Mouse (Mus musculus) CH12.LX (cell line): ENCODE measurements around the gene Sh3rf1. TPM values are rescaled to one million over a fixed set of nuclear protein-coding genes. Genes with fewer than 3 reads are reported as not detected.

Source experiments
- DNase-seq: peaks from one replicate; pipeline ENCODE4 v3.0.0-alpha.2; 2013; ENCODE audit errors: extremely low read depth
- H3K27ac ChIP-seq: 2 replicates; pipeline ENCODE4 v1.5.1; 2012; ENCODE audit warnings: low read depth, mild to moderate bottlenecking, control low read depth, moderate library complexity; ENCODE audit not compliant: insufficient read depth
- H3K27me3 ChIP-seq: replicated peaks from 2 replicates; pipeline ENCODE3; 2012; ENCODE audit warnings: inconsistent platforms
- H3K36me3 ChIP-seq, 2 experiments: replicated peaks in 1 of 2; 2 replicates each; pipeline versions ENCODE3 to v1.6.1; 2012; ENCODE audit warnings: inconsistent platforms in 1 of 2, low read length in 1 of 2, mild to moderate bottlenecking in 1 of 2, mixed read lengths in 1 of 2, moderate library complexity in 1 of 2; ENCODE audit not compliant: control insufficient read depth in 1 of 2, insufficient read depth in 1 of 2
- H3K4me1 ChIP-seq, 2 experiments: 2 replicates each; pipeline ENCODE4 v1.6.1; 2012; ENCODE audit warnings: inconsistent platforms in 1 of 2, moderate library complexity in 1 of 2; ENCODE audit not compliant: insufficient read depth in 2 of 2, control insufficient read depth in 1 of 2
- H3K4me2 ChIP-seq: 2 replicates; pipeline ENCODE4 v1.6.1; 2012; ENCODE audit warnings: low read depth, mild to moderate bottlenecking, control low read depth; ENCODE audit not compliant: poor library complexity, insufficient read depth, severe bottlenecking
- H3K4me3 ChIP-seq, 3 experiments: fragments of 150-350 bp in 1 of 3; sonication (generic) in 1 of 3; replicated peaks in 1 of 3; 2 replicates each; pipeline versions ENCODE3 to v1.5.1; 2011 to 2012; ENCODE audit warnings: low read depth in 2 of 3, low read length in 2 of 3, mild to moderate bottlenecking in 2 of 3, moderate library complexity in 2 of 3, control low read depth in 1 of 3, improper control_type of control experiment in 1 of 3, inconsistent platforms in 1 of 3, mixed read lengths in 1 of 3; ENCODE audit not compliant: poor library complexity in 1 of 3
- H3K79me2 ChIP-seq: replicated peaks from 2 replicates; pipeline ENCODE4 v1.6.1; 2012; ENCODE audit warnings: mild to moderate bottlenecking, moderate library complexity; ENCODE audit not compliant: control insufficient read depth, poor library complexity, insufficient read depth, severe bottlenecking; ENCODE audit errors: extremely low read depth
- H3K9ac ChIP-seq: 2 replicates; pipeline ENCODE4 v1.6.1; 2012; ENCODE audit warnings: low read depth, mild to moderate bottlenecking, control low read depth, moderate library complexity; ENCODE audit not compliant: insufficient read depth
- H3K9me3 ChIP-seq: replicated peaks from 2 replicates; pipeline ENCODE3; 2012; ENCODE audit warnings: low read length, inconsistent platforms, mixed read lengths
- BHLHE40 ChIP-seq: IDR thresholded peaks from 2 replicates; pipeline ENCODE4 v1.6.1; 2011; ENCODE audit warnings: mild to moderate bottlenecking, low read depth, low read length, improper control_type of control experiment
- CHD1 ChIP-seq: IDR thresholded peaks from 2 replicates; pipeline ENCODE4 v1.6.1; 2012; ENCODE audit warnings: low read depth, low read length, improper control_type of control experiment, inconsistent platforms
- CTCF ChIP-seq, 2 experiments: IDR thresholded peaks in 1 of 2; conservative IDR thresholded peaks in 1 of 2; 2 replicates each; pipeline ENCODE4 v1.5.1; 2011 to 2012; ENCODE audit warnings: low read depth in 2 of 2, low read length in 2 of 2, improper control_type of control experiment in 1 of 2, inconsistent platforms in 1 of 2, mild to moderate bottlenecking in 1 of 2, moderate library complexity in 1 of 2
- ELF1 ChIP-seq: IDR thresholded peaks from 2 replicates; pipeline ENCODE4 v1.6.1; 2014; ENCODE audit warnings: low read depth, mild to moderate bottlenecking, inconsistent platforms, low read length, improper control_type of control experiment
- EP300 ChIP-seq: IDR thresholded peaks from 2 replicates; pipeline ENCODE4 v1.6.1; 2011; ENCODE audit warnings: low read length, improper control_type of control experiment
- HCFC1 ChIP-seq: IDR thresholded peaks from 2 replicates; pipeline ENCODE4 v1.6.1; 2012; ENCODE audit warnings: low read depth, mild to moderate bottlenecking, inconsistent platforms, low read length, improper control_type of control experiment
- IRF4 ChIP-seq: IDR thresholded peaks from 2 replicates; pipeline ENCODE4 v1.6.1; 2014; ENCODE audit warnings: low read depth, mild to moderate bottlenecking, inconsistent platforms, low read length, improper control_type of control experiment
- KAT2A ChIP-seq: IDR thresholded peaks from 2 replicates; pipeline ENCODE4 v1.6.1; 2012; ENCODE audit warnings: low read length, improper control_type of control experiment, inconsistent platforms; ENCODE audit not compliant: insufficient replicate concordance
- MAFK ChIP-seq: IDR thresholded peaks from 2 replicates; pipeline ENCODE4 v1.6.1; 2011; ENCODE audit warnings: low read length, improper control_type of control experiment; ENCODE audit not compliant: insufficient replicate concordance
- MAX ChIP-seq: IDR thresholded peaks from 2 replicates; pipeline ENCODE4 v1.6.1; 2011; ENCODE audit warnings: low read length, improper control_type of control experiment
- MAZ ChIP-seq: IDR thresholded peaks from 2 replicates; pipeline ENCODE4 v1.6.1; 2012; ENCODE audit warnings: low read depth, mild to moderate bottlenecking, inconsistent platforms, low read length, improper control_type of control experiment, moderate library complexity
- MEF2A ChIP-seq: IDR thresholded peaks from 2 replicates; pipeline ENCODE4 v1.6.1; 2014; ENCODE audit warnings: low read depth, mild to moderate bottlenecking, inconsistent platforms, low read length, improper control_type of control experiment, borderline replicate concordance
- NELFE ChIP-seq: IDR thresholded peaks from 2 replicates; pipeline ENCODE4 v1.6.1; 2011; ENCODE audit warnings: low read depth, low read length, improper control_type of control experiment
- NRF1 ChIP-seq: IDR thresholded peaks from 2 replicates; pipeline ENCODE4 v1.6.1; 2014; ENCODE audit warnings: low read depth, mild to moderate bottlenecking, inconsistent platforms, low read length, improper control_type of control experiment, moderate library complexity
- POLR2A ChIP-seq: IDR thresholded peaks from 2 replicates; pipeline ENCODE4 v1.6.1; 2011; ENCODE audit warnings: low read depth, mild to moderate bottlenecking, improper control_type of control experiment, low read length
- POLR2AphosphoS2 ChIP-seq: IDR thresholded peaks from 2 replicates; pipeline ENCODE4 v1.6.1; 2011; ENCODE audit warnings: low read depth, low read length, improper control_type of control experiment
- RAD21 ChIP-seq: IDR thresholded peaks from 2 replicates; pipeline ENCODE4 v1.6.1; 2011; ENCODE audit warnings: low read depth, mild to moderate bottlenecking, low read length, improper control_type of control experiment, moderate library complexity
- SIN3A ChIP-seq: IDR thresholded peaks from 2 replicates; pipeline ENCODE4 v1.6.1; 2012; ENCODE audit warnings: low read length, improper control_type of control experiment, inconsistent platforms
- SMC3 ChIP-seq: IDR thresholded peaks from 2 replicates; pipeline ENCODE4 v1.6.1; 2011; ENCODE audit warnings: low read depth, low read length, improper control_type of control experiment
- UBTF ChIP-seq: IDR thresholded peaks from 2 replicates; pipeline ENCODE4 v1.6.1; 2012; ENCODE audit warnings: low read depth, mild to moderate bottlenecking, inconsistent platforms, low read length, improper control_type of control experiment, moderate library complexity
- USF1 ChIP-seq: IDR thresholded peaks from 2 replicates; pipeline ENCODE4 v1.6.1; 2014; ENCODE audit warnings: low read depth, mild to moderate bottlenecking, inconsistent platforms, low read length, improper control_type of control experiment
- USF2 ChIP-seq: conservative IDR thresholded peaks from 2 replicates; pipeline ENCODE4 v1.6.1; 2011; ENCODE audit warnings: low read depth, low read length, improper control_type of control experiment
- ZC3H11A ChIP-seq: IDR thresholded peaks from 2 replicates; pipeline ENCODE4 v1.6.1; 2012; ENCODE audit warnings: low read depth, mild to moderate bottlenecking, inconsistent platforms, low read length, improper control_type of control experiment
- ZKSCAN1 ChIP-seq: IDR thresholded peaks from 2 replicates; pipeline ENCODE4 v1.6.1; 2012; ENCODE audit warnings: low read depth, inconsistent platforms, low read length, improper control_type of control experiment, borderline replicate concordance
- ZMIZ1 ChIP-seq: IDR thresholded peaks from 2 replicates; pipeline ENCODE4 v1.6.1; 2012; ENCODE audit warnings: low read depth, mild to moderate bottlenecking, inconsistent platforms, low read length, improper control_type of control experiment
- ZNF384 ChIP-seq: IDR thresholded peaks from 2 replicates; pipeline ENCODE4 v1.6.1; 2012; ENCODE audit warnings: low read depth, low read length, improper control_type of control experiment, inconsistent platforms
- dilution Hi-C: fragments of 300-500 bp; cut with MboI; formaldehyde crosslinking; loops from 2 replicates; pipeline ENCODE4 v1.14.3; 2020; ENCODE audit warnings: low sequenced_read_pairs; ENCODE audit not compliant: extremely low pct_unique_long_range_greater_than_20kb, extremely low pct_ligation_motif_present
- in situ Hi-C: fragments of 300-500 bp; cut with MboI; formaldehyde crosslinking; loops from 3 replicates; pipeline ENCODE4 v1.14.3; 2019; ENCODE audit warnings: low sequenced_read_pairs, low pct_ligation_motif_present, low pct_unique_long_range_greater_than_20kb, mixed read lengths
- polyA plus RNA-seq: library from polyadenylated mRNA; unstranded; fragments of >175 nt; gene quantifications from 2 replicates; pipeline ENCODE4 v1.2.1, GENCODE M21; 2012; ENCODE audit warnings: low read depth; ENCODE audit not compliant: insufficient read length
- total RNA-seq, 2 experiments: library from RNA; depleted of rRNA; stranded (reverse); fragments of 300-350 nt in 1 of 2; fragments of >200 nt in 1 of 2; gene quantifications; 2 replicates each; pipeline ENCODE4 v1.2.3; 2012 to 2014

Sh3rf1 gene
- total and polyA plus RNA-seq, 3 experiments, result 6.0 to 16.8 (median 10.6) TPM

- Histone ChIP-seq H3K4me3 (no peak overlapping the region), H3K9me3 (peaks cover 9% of the 10 kb centered on the region), H3K36me3 (peaks cover 5 to 47% of the 10 kb centered on the region in 2 experiments), H3K27me3 (no peaks in the 10 kb centered on the region), H3K4me2 (no peak overlapping the region), H3K79me2 (peaks cover 8% of the 10 kb centered on the region), H3K4me1 (peaks cover 5 to 16% of the 10 kb centered on the region in 2 experiments; a peak in 3 of 4 replicates), H3K27ac (no peak overlapping the region), H3K9ac (no peak overlapping the region)
- TF ChIP-seq SIN3A, result no peak
- no peak for TF ChIP-seq KAT2A
- TF ChIP-seq ELF1, result no peak
- TF ChIP-seq SMC3, result no peak
- no peak for TF ChIP-seq NELFE
- no peak for TF ChIP-seq BHLHE40
- TF ChIP-seq POLR2A, result no peak
- no peak for TF ChIP-seq MEF2A
- no peak for TF ChIP-seq MAFK
- no peak for TF ChIP-seq CTCF (conservative IDR thresholded peaks at IDR 0.05 in 1 of 2, IDR thresholded peaks at IDR 0.05 in 1 of 2; ENCODE audit: low read depth in 2 of 2, low read length in 2 of 2)
- no peak for TF ChIP-seq CHD1
- TF ChIP-seq RAD21, result no peak
- TF ChIP-seq HCFC1, result no peak
- no peak for TF ChIP-seq USF2
- no peak for DNase-seq
- dilution Hi-C loops (no loop called here), in situ Hi-C loops (no loop called here)
These were observed 30.5 kb downstream of the Sh3rf1 start for GRCm38 (mm10) chr8:61254196-61254595.

DNA sequence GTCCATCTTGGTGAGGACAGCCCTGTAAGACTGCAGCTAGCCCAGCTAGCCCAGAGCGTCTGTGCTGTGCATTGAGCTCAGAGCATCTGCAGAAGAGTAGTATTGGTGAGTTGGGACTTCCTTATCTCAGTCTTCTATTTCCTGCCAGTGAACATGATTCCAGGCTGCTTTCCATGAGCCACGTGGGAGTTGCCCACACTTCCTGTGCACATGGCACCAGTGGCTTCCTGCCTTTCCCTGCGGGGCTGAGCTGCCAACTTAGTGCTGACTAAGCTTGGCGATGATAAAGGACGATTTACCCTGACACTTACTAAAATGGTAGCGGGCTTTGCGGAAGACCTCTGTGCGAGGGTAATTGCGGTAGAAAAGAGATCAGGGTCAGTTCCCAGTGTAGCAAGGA lies 35.2 kb downstream of the Sh3rf1 start:
- H3K27ac ChIP-seq, result no peak overlapping the region

GRCm38 (mm10) chr8:61259526-61259925 lies 35.9 kb downstream of the Sh3rf1 start:
- Histone ChIP-seq H3K79me2 (peaks cover 13% of the 10 kb centered on the region), H3K36me3 (peaks cover 0 to 28% of the 10 kb centered on the region in 2 experiments), H3K27ac (no peak overlapping the region), H3K4me2 (no peak overlapping the region), H3K9ac (no peak overlapping the region), H3K27me3 (no peaks in the 10 kb centered on the region), H3K4me1 (peaks cover 5 to 14% of the 10 kb centered on the region in 2 experiments; a peak in 3 of 4 replicates), H3K4me3 (no peak overlapping the region), H3K9me3 (no peaks in the 10 kb centered on the region)
- TF ChIP-seq ZMIZ1, result no peak
- TF ChIP-seq KAT2A, result no peak
- no peak for TF ChIP-seq ZKSCAN1
- no peak for TF ChIP-seq MAX
- TF ChIP-seq USF2, result no peak
- no peak for TF ChIP-seq POLR2A
- no peak for TF ChIP-seq IRF4
- no peak for TF ChIP-seq MAZ
- no peak for TF ChIP-seq UBTF
- no peak for TF ChIP-seq EP300
- TF ChIP-seq CHD1, result no peak
- TF ChIP-seq ZNF384, result no peak
- no peak for TF ChIP-seq SIN3A
- TF ChIP-seq USF1, result no peak
- TF ChIP-seq ELF1, result no peak
- TF ChIP-seq NELFE, result no peak
- no peak for TF ChIP-seq MEF2A
- no peak for TF ChIP-seq ZC3H11A
- no peak for TF ChIP-seq RAD21
- no peak for TF ChIP-seq POLR2AphosphoS2
- DNase-seq, result no peak
- dilution Hi-C loops, result no loop called here
- in situ Hi-C loops, result no loop called here

More for the DNA sequence above, 35.2 kb downstream of the Sh3rf1 start:
- DNase-seq, result no peak
- Histone ChIP-seq H3K4me1 (peaks cover 5 to 16% of the 10 kb centered on the region in 2 experiments; a peak in 3 of 4 replicates), H3K36me3 (peaks cover 0 to 28% of the 10 kb centered on the region in 2 experiments), H3K9ac (no peak overlapping the region), H3K9me3 (no peaks in the 10 kb centered on the region), H3K4me2 (no peak overlapping the region), H3K27me3 (no peaks in the 10 kb centered on the region)
- in situ Hi-C loops, result no loop called here
- TF ChIP-seq MAFK (no peak), USF1 (no peak), SMC3 (no peak), NRF1 (no peak), USF2 (no peak)
- TF ChIP-seq, all 38 proteins: peak for 0
- dilution Hi-C loops, result no loop called here
- Histone ChIP-seq H3K4me3 (no peak overlapping the region), H3K79me2 (peaks cover 13% of the 10 kb centered on the region)
